Mouse (Mus musculus) lung, postnatal 4 days (tissue): ENCODE results near the gene Mycbpap.
A peak's percentile ranks its signal among the peaks of the same experiment; 100 is the strongest.

Experiments
- DNase-seq, 2 experiments: peaks; one replicate each; pipeline ENCODE4 v3.0.0; 2021

Gene Mycbpap

GRCm38 (mm10) chr11:94521219-94521843 is at the start of gene Mycbpap:
Gene Mycbpap, minus strand, starts transcription at chr11:94521742.
- DNase-seq: peak; percentile 74 to 75

GRCm38 (mm10) chr11:94570612-94571011 is 49.1 kb upstream of the Mycbpap start:
- DNase-seq: peak; percentile 69 to 75

- peak in 1 of 2 experiments; percentile 26 for DNase-seq
Observed at GRCm38 (mm10) chr11:94567326-94567725, 45.8 kb upstream of the Mycbpap start.

- DNase-seq: peak in 1 of 2 experiments; percentile 29
Observed at GRCm38 (mm10) chr11:94566534-94566933, 45.0 kb upstream of the Mycbpap start.

DNA sequence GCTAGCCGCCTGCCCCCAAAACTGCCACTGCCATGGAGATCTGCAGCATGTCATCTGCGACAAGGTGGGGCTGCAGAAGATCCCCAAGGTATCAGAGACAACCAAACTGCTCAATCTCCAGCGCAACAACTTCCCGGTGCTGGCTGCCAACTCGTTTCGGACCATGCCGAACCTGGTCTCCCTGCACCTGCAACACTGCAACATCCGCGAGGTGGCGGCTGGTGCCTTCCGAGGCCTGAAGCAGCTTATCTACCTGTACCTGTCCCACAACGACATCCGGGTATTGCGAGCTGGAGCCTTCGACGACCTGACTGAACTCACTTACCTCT is 43.6 kb upstream of the Mycbpap start:
- DNase-seq: peak; percentile 60 to 64

- DNase-seq: peak; percentile 78 to 81
Observed at GRCm38 (mm10) chr11:94564437-94565150, 43.1 kb upstream of the Mycbpap start, which contains the start of gene Chad. Gene Chad, plus strand, starts transcription at chr11:94565047.

- no peak for DNase-seq
Observed at GRCm38 (mm10) chr11:94563821-94564220, 42.3 kb upstream of the Mycbpap start.

DNA sequence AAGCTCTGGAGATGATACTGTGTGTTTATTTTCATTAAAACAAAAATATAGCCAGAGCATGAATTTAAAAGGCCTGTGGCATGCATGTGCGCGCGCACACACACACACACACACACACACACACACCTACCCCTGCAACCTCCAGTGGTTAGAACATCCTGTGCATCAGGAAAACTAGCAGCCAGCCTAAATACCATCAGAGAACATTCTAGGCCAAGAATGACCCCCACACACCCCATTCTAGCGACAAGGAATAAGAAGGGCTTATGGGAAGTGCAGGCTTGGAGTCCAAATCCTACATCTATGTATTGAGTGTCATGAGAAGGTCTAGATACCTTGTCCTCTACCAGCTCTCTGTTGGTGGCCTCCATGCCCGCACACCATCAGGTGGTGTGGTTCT is 41.8 kb upstream of the Mycbpap start:
- no peak for DNase-seq

DNA sequence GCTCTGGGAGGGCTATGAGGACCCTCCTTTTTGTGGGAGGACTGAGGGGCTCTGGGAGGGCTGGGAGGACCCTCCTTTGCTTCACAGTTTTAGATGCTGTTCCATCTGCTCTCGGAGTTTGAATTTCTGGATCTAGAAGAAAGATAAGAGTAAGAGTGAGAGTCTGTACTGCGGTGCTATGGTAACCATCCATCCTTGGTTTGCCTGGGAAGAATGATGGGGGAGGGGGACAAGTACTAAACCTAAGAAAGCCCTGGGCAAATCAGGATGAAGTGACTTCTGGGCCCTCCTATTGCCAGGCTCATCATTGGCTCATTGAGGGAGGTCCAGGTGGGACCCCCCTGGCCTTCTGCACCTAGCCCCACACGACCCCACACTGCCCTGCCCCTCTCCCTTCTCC is 36.7 kb upstream of the Mycbpap start:
- no peak for DNase-seq

DNA sequence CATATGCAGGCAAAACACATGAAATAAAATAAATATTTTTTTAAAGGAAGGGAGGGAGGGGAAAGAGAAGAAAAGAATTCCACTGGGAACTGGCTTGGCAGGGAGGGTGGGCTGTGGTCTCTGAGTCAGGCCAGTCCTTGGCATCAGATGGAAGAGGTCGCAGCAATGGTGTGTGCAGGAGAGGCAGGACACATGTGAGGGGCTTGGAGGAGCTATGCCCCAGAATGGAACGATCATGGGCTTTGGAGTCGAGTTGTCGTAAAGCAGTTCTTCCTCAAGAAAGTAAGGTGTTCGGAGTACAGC is 28.9 kb upstream of the Mycbpap start:
- peak in 1 of 2 experiments; percentile 3 for DNase-seq

GRCm38 (mm10) chr11:94549691-94550441 is 28.3 kb upstream of the Mycbpap start:
- no peak for DNase-seq

DNA sequence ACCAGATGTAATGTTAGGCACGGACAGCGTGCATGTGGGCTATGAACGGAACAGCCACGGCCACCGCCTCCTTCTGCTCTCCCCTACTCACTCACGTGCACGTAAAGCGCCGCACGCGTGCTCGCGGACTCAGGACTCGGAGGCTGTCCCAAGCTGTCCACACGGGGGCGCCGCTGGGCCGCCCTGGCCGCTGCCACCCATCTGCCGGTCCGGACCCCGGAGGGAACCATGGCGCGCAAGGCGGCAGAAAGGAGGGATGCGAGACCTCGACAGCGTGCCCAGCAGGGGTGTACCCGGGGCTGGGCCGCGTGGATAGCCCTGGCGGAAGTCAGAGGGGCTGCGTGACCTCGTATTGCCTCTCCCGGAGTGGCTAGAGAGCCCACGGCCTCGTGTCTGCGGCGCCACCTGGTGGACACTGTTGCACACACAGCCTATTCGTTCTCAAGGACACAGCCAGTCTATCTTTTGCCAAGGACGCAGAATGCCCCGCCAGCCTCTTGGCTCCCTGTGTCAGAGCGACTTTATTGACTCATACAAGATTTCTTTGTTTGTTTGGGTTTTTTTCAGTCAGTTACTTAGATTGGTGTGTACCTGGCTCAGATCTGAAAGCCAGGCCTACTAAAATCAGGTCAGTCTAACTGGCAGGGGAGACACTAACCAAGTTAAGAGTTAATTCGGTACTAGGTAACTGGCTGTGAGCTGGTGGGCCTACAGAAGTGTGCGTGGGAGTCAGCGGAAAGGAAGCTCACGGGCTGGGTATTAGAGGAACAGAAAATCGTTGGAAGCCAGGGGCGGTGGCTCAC is 27.5 kb upstream of the Mycbpap start, which contains the start of gene Rsad1:
Gene Rsad1 (minus strand): TSS at position 368 of the 803 bp plus-strand sequence.
- DNase-seq: peak; percentile 95

GRCm38 (mm10) chr11:94548041-94548784 is 26.7 kb upstream of the Mycbpap start:
- peak; percentile 39 to 48 for DNase-seq

DNA sequence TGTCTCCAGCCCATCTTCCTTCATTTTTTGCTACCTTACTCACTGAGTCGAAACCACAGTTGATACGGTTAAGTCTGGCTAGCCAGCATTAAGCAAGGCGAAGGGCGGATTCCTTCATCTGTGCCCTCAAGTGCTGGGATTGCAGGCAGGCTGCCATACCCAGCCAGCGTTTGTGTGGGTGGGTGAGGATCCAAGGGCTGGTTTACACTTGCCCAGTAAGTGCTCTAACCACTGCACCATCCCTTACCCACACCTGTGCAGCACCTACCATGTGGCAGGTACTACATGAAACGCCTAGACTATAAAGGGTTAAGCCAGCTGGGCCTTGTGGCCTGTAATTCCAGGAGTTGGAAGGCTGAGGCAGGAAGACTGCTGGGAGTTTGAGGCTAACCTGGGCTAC is 25.7 kb upstream of the Mycbpap start:
- DNase-seq: no peak

- DNase-seq: no peak
Observed at GRCm38 (mm10) chr11:94546381-94546780, 24.8 kb upstream of the Mycbpap start.

DNA sequence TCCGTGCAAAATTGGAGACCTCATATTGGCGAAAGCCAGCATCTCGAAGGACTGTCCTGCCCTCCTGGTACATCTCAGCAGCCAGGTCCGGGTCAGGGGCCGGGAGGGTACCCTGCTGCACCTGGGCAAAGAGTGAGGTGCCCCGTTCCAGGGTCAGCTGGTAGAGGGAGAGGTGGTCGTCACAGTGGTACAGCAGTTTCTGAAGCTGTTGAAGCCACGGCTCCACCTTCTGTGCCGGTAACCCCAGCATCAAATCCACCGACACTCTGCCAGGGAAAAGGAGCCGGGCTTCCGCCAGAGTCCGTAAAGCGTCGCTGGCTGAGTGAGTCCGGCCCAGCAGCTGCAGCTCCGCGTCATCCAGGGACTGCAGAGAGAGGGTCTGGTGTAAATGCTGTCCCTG is 22.9 kb upstream of the Mycbpap start:
- DNase-seq: no peak

DNA sequence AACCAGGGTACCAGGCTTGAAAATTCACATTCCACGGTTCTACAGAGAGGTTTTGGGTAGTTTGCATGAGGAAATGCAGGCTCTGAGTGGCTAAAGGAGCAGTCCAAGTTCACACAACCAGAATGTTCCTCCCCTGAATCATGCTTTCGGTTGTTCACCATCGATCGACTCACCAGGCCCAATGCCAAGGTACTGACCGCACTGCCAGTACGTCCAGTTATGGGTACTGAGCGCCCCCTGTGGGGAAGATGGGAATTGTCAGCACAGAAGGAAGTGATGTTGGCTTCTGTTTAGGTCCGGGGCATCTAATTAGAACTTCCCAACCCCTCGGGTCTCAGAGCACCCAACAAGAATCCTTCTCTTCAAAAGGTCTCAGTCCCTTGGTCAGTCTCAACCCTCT is 22.4 kb upstream of the Mycbpap start:
- DNase-seq: peak; percentile 90 to 93

DNA sequence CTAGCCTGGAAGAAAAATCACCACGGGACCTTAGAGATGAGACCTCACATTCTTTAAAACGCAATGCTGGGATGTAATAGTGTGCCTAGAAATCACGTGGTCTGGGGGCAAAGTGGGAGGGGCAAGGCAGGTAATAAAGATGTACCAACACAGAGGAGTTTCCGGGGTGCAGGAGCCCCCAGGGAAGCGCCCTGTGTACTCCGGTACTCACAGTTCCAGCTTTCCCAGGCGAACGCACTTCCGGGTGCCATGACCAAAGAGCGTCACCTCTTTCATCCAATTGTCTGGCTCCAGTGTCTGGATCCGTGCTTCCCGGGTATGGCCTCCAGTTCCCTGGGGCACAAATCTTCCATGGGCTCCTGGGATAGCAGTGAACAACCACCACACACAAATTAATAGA is 21.8 kb upstream of the Mycbpap start:
- DNase-seq: no peak

DNA sequence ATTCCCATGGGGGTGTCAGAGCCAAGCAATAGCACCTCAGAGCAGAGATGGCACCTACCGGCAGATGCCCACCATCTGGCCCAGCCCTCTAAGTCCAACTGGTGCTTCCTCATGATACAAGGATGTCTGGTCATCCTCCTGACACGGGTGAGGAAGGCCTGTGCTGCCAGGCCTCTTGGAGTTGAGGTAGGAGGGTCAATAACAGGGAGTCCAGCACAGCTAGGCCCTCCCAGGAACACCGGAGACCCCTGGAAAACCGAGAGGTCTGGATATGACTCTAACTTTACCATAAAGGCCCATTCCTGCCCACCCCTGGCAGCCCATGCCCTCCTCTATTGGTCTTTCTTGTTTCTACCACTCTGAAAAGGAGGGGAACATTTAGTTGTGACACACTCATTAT is 20.9 kb upstream of the Mycbpap start:
- no peak for DNase-seq

- no peak for DNase-seq
Observed at GRCm38 (mm10) chr11:94539761-94540160, 18.2 kb upstream of the Mycbpap start.

DNA sequence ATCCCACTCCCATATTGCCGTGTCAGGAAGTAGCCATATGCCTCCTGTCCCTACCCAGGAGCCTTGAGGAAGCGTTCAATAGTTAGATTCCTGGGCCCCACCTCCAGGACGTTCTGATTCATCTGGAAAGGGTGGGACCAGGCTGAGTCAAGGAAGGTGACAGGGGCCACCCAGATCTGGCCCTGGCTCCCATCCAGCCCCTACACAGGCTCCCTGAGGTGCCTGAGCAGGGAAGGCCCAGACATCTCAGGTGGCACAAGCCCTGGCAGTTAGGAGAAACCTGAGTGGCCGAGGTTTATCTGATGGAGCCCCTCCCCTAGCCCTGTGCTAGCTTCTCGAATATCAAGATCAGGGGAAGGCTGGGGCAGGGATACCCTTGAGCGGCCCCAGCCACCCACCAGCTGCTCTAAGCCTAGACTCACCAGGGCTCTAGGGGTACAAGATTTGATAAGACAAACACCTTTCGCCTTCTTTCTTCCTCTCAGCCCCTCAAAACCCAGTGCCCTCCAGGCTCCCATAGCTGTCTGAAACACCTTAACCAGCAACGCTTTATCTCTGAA is 17.3 kb upstream of the Mycbpap start:
- DNase-seq: no peak

GRCm38 (mm10) chr11:94533171-94533570 is 11.6 kb upstream of the Mycbpap start:
- no peak for DNase-seq
